Mouse (Mus musculus): ENCODE measurements around the gene Fndc3b.

Gene Fndc3b

DNA sequence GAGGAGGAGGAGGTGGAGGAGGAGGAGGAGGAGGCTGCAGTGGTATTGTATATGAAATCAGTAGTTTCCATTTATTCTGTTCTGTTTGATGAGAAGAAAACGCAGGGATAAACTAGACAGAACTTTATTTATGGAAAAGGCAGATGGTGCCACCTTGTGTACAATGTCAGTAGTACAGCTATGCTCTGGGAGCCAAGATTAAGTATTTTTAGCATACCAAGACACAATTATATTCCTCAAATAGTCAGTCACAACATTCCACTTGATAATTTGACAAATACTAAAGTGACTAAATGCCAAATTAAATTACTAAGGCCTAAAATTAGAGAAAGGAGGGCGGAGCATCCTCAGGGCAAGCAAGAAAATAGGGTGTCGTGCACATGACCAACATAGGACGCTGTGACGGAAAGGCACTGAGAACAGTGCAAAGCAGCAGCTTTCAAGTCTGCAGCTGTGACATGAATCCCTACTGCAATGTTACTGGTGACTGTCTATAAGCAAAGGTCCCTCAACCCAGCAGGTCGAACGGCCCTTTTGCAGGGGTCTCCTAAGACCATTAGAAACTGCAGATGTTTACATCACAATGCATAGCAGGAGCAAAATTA is 244.7 kb downstream of the Fndc3b start:
- DNase-seq (ENCODE audit: low spot score): peak; percentile 67

DNA sequence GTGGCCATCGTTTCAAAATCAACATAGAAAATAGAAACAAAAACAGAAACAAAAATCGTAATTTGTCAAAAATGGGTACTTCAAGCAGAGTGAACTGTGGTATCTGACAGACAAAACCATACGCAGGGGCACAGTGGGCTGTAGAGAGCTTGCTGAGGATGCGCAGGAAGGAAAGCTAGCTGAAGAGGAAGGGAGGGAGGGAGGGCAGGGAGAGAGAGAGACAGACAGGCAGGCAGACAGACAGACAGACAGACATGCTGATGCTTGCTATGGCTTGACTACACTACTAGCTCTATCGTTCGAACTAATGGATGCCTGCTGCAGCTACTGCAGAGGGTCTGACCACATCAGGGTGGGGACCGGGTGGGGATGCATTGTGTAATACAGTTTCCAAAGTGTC is 247.7 kb downstream of the Fndc3b start:
- no peak for DNase-seq (ENCODE audit: low spot score)

DNA sequence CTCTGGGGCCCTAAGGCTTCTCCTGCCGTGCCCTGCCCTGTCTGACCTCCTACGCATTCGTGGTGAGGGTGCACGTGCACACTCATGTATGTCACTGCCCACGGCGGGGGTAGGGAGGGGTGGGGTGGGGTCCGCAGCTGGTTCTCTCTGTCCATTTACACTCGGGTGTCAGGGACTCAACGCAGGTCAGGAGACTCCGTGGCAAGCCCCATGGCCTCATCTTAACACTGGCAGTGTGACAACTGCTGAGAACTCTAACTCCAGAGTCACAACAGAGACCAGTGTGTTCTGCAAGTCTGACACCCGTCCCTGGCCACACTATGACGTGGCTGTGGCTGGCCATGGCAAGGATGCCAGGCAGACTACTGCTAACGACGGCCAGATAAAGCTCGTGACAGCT is 248.2 kb downstream of the Fndc3b start:
- DNase-seq (ENCODE audit: low spot score): no peak

DNA sequence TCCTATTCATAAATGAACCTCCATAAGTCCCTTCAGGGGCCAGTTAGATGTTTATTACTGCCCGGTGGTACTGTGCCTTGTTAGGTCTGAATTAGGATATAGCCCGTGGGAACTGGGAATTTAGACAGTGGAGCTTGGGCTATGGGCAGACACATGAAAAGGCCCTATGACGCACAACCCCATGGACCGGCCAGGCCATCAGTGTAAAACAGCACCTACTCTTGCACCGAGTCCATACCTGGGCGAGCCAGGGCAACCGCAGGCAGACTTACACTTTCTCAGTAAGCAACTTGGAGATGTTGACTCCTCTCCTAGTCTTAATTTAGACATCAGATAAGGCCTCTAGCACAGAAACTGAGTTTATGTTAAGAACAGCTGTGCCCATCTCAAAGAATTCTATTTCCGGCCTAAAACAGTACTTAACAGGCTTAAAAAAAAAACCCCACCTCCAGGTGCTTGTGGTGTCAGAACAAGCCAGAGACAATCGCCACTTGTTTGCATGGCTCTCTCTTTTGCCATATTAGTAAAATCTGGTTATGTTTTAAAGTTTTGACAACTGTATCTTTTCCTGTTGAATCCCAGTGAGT is 248.7 kb downstream of the Fndc3b start:
- DNase-seq (ENCODE audit: low spot score): no peak

DNA sequence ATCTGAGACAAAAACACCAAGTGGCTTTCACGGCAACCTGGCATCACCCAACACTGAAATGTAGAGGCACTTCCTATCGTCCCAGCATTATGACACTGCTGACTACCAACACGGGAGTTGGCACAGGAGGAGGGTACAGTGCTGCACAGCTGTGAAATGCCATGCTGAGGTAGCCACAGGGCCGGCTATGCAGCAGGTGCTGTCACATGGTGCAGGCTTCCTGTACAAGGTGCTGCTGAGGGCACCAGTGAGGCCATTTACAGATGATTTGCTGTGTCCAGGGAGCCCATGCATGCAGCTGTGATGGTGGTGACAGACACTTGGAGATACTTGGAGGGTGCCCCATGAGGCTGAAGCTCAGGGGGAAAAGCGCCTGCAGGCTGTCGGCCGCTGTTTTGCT is 249.2 kb downstream of the Fndc3b start:
- DNase-seq (ENCODE audit: low spot score): no peak

DNA sequence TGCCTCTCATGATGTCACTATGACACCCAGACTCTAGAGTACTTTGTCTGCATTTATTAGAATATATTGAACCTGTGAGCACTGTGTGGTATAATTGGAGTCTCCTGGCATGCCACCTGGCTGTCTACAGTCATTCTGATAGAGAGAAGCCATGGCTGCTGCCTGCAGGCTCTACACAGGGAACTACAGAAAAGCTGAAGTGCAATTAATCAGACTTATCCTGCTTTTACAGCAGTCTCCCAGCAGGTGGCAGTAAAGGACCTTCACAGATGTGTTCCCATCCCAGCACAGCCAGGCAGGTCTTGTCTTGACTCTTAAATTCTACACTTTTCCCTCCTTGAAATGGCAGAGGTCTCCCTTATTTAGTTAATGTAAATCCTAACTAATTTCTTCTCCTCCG is 250.1 kb downstream of the Fndc3b start:
- peak; percentile 90 for DNase-seq (ENCODE audit: low spot score)

DNA sequence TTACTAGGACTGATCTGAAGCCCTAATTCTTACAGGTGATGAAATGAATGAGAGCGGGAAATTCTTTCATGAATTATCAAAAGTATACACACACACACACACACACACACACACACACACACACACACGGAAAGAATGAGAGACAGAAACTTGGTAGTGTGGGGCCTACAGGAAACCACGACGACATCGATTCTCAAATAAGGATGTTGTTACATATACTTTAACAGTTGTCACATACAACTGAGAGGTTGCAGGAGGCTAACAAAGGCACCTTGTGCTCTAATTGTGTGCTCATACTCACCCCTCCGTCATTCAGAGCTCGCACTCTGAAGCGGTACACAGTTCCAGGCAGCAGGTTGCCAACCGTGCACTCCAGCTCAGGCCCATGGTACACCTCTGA is 252.7 kb downstream of the Fndc3b start:
- no peak for DNase-seq (ENCODE audit: low spot score)

DNA sequence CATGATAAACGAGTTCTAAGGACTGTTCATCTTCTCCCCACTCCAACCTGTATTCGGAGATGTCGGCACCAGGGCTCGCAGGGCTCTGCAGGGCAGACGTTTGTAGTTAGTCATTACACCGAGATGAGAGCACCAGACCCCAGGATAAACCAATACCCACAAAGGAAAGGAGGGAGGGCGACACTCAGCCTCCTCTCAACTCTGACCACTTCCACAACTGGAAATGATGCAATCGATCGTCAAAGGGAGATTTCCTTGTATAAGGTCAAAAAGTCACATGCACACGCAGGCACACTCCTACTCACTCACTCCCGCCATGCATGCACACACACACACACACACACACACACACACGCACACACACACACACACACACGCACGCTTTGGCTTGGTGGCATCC is 254.6 kb downstream of the Fndc3b start:
- no peak for DNase-seq (ENCODE audit: low spot score)

DNA sequence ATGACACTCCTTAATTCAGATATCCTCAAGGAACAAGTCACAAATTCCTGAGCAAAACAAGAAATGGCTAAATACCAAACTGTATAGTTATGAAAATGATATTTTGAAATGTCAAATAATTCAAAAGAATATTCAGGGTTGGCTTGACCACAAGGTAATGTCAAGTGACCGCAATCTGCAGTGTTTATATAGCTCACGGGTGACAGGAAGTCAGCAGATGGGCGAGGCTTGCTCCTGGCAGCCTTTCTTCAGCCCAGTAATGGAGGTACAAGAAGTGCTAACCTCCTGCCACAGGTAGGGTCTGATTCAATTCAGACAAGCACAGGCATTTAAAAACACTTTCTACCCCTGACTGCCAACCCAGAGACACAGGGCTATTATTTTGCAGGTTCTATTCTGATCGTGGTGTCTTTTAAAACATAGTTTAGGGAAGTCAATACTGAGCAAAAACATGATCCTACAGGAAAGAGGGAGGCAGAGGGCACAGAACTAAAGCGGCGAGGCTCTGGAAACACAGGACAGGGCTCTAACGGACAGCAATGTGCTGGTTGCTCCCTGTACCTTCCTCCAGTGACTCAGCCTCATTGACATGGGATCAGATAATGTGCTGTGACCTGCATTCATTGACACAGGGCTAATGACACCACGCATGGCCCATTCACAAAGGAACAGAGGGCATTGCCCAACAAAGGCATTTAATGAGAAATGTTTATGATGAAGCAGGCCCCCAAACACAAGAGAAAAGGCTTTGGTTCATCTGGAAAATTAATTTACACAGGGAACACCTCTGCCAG is 256.5 kb downstream of the Fndc3b start:
- no peak for DNase-seq (ENCODE audit: low spot score)

DNA sequence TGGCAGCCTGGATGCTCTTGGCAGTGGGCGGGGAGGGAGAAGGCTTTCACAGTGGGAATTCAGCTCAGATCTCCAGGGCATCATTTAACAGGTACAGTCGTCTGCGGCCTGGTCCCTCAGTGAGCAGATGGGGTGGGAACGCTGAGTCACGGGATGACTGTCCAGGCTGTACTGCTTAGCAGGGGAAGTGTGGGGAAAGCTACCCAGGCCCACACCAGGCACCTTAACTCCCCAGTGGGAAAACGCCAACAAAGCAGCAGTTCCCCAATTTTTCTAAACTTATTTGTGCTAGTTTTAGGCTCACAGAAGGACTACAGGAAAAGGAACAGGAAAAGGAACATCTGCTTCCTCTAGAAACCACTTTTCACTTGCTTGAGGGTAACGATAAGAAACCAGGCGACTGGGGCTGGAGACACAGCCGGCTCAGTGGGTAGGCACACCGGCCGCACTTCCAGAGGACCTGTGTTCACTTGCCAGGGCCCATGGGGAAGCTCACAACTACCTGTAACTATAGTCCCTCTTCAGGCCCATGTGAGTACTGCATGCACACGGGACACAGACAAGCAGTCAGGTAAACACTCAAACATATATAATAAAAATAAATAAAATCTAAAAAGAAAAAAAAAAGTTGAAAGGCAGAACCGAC is 257.5 kb downstream of the Fndc3b start:
- DNase-seq (ENCODE audit: low spot score): no peak

DNA sequence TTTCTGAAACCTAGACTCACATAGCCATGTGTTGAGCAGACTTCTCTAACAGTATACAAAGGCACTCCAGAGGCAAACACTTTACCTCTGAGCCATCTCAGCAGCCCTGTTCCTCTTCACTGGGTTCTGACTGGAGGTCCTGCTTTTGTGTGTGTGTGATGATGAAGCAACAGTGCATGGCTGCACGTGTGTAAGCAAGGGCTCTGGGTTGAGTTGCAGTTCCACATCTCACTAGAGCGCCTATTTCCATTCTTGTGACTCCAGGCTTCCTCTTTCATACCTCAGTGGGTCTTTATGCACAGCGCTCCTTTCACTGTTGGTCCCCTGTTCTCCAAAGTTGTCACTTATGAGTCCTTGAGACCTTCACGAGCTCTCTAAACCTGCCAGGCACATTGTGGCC is 261.7 kb downstream of the Fndc3b start:
- DNase-seq (ENCODE audit: low spot score): no peak

DNA sequence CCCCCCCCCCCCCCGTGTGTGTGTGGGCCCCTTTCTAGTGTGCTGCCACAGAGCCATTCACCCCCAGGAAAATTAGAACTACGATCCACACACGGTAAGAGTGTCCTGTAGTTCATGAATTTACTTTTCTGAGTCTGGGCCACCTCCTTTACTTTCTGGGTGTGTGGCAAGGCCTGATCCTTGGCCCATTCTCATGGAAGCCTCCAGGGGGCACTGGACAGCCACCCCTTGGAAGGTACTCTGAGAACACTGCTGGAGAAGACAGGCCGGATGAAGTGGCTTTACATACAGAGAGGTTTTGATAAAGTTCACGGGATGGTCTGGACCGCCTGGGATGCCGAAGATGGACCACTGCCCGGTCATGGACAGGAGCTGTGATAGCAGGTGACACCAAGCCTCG is 262.7 kb downstream of the Fndc3b start:
- peak; percentile 51 for DNase-seq (ENCODE audit: low spot score)

DNA sequence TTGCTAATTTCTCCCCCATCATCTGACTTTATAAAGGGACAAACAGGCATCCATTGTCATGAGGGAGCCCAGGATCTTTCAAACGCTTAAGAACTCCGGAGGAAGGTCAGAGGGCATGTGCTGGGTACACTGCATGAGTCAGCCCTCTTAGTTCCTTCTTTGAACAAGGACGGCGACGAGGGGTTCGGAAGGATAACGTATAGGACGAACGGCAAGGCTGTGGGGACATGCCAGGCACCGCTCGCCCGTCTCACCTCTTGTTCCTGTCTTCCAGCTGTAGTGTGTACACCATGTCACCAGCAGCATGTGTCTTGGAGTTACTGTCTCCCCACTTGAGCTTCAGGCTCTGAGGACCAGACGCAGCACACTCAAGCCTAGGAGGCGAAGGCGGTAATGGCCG is 271.4 kb downstream of the Fndc3b start:
- no peak for DNase-seq (ENCODE audit: low spot score)

DNA sequence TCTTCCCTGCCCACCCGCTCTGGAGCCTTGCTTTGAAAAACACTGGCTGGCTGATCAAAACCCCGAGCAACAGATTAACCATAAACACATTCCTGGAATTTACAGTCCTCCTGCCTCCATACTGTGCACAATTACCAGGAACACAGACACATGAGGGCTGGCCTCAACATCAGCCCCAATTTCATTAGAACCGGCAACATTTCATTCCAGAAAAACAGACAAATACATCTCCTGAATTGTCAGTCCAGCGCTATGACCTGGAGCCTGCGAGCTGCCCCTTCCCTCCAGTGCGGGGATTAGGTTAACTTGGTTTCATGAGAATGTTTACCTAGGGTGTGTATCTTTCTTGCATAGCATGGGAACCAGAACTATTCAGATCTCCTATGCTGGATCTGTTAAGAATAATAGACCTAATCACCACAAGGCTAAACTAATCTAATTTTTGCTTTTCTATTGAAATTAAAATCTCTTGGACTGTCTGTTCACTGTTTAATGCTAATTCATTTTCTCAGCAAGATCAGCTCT is 275.9 kb downstream of the Fndc3b start:
- no peak for DNase-seq (ENCODE audit: low spot score)

DNA sequence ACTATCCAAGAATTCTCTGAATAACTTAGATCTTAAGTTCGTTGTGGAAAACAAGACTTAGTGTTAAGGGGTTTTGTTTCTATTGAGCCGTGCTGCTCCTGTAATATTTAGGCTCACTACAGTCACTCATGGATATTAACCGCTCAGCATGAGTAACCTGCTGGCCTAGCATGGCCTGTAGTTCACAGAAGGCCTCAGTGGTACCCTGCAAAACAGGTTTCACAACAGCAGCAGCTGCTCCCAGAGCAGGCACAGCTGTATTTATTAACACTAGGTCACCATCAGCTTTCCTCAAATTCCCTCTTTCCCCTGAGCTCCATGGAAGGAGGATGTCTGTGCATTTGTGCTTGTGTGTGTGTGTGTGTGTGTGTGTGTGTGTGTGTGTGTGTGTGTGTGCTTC is 278.1 kb downstream of the Fndc3b start:
- DNase-seq (ENCODE audit: low spot score): no peak

DNA sequence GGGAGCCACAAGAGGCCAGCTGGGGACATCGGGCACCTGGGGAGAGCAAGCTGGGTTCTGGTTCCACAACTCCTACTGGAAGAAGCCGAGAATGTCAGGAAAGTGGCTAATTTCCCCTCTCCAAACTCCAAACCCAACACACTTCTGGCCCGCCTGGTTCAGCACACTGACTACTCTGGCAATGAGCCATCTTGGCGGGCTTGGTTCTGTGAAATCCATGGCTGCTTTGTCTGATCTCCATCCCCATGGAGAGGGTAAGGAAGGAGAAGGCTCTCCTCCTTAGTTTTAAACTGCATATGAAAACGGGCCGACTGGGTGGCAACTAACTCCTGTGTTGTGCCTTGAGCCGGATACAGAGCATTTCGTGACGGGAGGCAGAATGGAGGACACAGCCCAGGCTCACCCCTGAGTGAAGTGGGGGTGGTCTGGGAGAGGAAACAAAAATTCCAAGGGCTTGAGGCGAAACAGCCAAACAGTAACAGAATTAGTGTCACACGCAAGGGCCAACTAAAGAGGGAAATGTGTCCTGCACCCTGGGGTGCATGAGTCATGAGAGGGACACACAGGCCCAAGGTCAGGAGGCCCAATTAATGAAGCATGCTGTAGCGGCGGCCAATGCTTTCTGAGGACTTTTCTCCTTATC is 280.4 kb downstream of the Fndc3b start:
- no peak for DNase-seq (ENCODE audit: low spot score)

DNA sequence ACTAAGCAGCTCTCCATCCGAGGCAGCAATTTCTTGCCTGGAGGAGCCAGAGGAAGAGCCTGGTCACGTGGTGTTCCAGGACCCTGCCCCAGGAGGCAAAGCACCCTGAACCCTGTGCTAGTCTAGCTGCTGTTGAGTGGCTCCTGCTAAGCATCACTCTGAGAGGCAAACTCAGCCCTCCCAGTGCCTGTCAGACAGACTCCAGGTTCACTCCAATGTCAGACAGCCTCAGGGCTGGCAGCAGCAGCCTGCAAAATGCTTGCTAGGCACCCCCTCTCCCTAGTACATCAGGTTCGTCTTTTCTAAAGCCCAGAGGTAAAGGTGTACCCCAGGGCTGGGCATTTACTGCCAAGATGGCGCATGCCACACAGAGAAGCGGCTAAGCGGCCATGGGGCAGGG is 283.7 kb downstream of the Fndc3b start:
- no peak for DNase-seq (ENCODE audit: low spot score)

DNA sequence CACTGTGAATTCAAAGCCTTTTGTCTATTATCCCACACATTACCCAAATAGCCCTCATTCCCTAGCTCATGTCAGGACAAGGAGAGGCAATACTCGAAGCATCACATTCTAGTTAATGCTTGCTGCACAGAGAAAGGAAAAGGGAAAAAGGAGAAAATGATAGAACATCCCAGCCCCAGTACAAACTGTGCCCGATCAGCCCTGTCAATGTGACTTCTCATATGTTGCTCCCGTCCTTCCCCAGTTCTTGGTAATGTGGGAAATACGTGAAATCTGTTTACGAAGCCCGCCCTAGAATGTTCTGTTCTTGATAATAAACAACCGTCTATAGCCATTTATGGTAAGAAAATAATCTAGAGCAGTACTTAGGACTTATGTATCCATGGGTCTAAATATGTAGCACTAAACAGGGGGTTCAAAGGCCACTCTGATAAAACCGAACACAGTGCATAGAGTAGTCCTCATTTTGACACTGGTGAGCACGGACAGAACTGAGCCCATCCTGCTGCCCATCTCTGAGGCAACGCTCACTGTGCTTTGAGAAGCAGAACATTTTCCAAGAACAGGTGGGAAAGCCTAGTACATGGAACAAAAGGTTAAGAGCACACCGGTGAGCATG is 286.9 kb downstream of the Fndc3b start:
- DNase-seq (ENCODE audit: low spot score): no peak

DNA sequence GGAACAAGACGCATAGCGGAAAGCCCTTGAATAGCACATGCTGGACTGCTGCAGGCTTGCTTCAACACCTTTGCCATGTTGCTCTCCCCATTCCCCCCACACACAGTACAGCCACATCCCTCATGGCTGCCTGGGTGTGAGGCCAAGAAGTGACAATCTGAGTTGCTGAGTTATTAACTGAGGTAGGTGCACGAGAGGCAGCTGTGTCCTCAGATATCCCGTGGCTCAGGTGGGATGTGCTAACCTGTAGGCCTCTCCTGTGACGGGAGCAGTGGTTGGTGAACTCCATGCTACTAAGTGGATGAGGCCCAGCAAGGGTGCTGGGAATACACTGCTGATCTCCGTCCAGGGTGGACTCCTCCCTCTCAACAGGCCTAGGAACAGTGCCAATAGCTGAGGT is 288.6 kb downstream of the Fndc3b start:
- DNase-seq (ENCODE audit: low spot score): peak; percentile 16

DNA sequence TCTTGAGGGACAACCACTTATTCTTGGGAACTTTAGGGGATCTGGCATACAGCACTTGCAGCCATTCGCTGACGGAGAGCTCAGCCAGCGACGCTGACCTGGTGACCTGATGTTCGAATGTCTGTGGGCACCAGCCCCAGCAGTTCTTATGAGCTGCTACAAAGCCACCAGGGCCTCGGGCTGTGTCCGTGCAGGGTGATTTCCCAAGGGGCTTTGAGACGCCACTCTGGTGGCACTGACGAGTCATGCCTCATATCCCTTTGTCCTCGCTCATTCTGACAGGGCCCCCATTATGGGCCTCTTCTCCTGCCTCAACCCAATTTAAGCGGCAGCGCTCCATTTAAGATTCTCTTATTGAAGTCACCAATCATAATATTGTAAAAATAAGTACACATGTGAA is 289.1 kb downstream of the Fndc3b start:
- DNase-seq (ENCODE audit: low spot score): no peak

DNA sequence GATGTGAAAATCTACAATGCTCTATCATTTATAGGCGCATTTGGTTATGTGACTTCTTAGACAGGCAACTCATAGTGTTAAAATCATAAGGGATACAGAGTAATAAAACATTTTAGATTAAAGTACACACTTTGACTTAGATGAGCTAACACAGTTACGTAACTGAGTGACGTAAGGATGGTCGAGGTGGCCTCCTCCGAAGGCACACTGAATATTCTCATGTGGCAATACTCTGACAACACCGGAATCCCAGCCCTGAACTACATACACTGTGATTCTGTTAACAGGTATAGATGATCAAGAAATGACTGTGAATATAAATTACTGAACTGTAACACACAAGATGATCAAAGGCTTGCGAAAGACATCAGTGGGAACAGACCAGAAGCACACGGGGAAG is 292.5 kb downstream of the Fndc3b start:
- peak; percentile 47 for DNase-seq (ENCODE audit: low spot score)

DNA sequence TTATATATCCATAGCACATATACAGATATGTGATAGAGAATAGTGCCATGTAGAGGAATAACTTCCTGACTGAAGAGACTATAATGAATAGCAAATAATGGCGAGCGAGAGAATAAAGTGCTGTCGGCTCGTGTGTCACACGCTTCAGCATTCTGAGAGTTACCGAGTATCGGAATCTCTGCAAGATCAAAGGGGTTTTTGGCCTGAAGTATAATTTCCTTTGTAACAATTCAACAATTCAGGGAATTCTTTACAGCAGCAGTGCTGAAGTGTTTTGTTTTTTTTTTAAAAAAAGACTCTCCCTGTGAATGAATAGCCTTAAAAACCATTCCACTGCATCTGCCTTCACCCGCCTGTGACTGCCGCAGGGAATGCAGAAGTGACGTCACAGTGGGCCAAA is 294.3 kb downstream of the Fndc3b start:
- no peak for DNase-seq (ENCODE audit: low spot score)

Data from adipocyte (in vitro differentiated cells).